ENCODE assay signal across 8 mouse cellular contexts in the genomic region with DNA sequence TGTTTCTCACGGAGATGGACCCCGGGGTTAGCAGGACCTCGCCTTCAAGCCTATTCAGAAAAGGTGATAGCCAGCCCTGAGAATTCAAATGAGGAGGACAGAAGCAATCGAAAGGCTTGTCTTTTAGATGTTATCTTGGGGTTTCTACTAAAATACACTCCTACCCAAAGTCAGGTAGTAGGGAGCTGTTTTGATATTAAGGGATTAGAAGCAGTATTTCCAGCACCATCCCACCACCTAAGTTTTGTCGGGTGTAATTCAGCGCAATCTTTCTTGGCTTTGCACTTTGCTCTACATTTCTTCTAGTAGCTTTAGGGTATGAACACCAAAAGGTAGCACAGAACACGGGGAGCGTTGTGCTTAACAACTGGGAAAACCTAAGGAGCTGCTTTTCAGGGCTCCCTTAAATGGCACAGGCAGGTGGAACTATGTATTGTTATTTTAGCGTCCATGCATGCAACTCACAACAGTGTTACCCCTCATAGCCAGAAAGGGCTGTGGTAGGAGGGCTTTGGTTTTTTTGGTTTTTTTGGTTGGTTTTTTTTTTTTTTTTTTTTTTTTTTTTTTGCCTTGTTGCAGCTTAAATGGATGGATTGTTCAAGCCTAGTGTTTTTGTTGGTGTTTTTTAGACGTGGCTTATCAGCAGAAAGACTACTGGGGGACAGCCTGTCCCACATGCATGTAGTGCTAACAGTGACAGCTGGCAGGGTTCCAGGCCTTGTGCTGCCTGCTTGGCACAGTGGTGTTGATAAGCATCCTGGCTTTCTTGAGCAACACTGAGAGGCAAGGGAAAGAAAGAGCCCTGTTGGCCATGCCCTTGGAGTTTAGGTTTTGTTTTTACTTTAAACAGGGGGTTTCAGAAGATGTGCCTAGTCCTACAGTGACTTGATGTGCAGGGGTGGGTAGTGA. TPM values are rescaled to one million over a fixed set of nuclear protein-coding genes. Genes with fewer than 3 reads are reported as not detected.
DNase-seq lines count a peak whose midpoint lies in the region; ATAC-seq lines count a peak whose summit lies in the region.

No protein-coding gene starts in this region.

- peak overlapping the region; percentile 73 for H3K9ac ChIP-seq in intestine, embryonic 16.5 days (ENCODE audit: low read depth, low read length)
- peak overlapping the region; percentile 83 for H3K9ac ChIP-seq in lung, embryonic 16.5 days (ENCODE audit: low read length)

- H3K9me3 ChIP-seq in intestine, embryonic 16.5 days (ENCODE audit: control insufficient read depth, low read length), result no peaks in the 10 kb centered on the region
- H3K9me3 ChIP-seq in lung, embryonic 16.5 days (ENCODE audit: control insufficient read depth, low read length), result no peaks in the 10 kb centered on the region

- 0 out of 2 replicates have a peak, but pooled peaks cover 4% of the 10 kb centered on the region for H3K36me3 ChIP-seq in intestine, embryonic 16.5 days (ENCODE audit: control insufficient read depth, insufficient read depth, low read length)
- H3K36me3 ChIP-seq in lung, embryonic 16.5 days (ENCODE audit: control insufficient read depth, insufficient read depth, low read length), result peaks cover 19% of the 10 kb centered on the region

- peaks cover 28% of the 10 kb centered on the region for H3K4me1 ChIP-seq in intestine, embryonic 16.5 days (ENCODE audit: control insufficient read depth, insufficient read depth, low read length)
- H3K4me1 ChIP-seq in lung, embryonic 16.5 days (replicated peaks; ENCODE audit: control insufficient read depth, insufficient read depth, low read length), result peaks cover 17% of the 10 kb centered on the region

- peak overlapping the region; percentile 84 for H3K4me3 ChIP-seq in intestine, embryonic 16.5 days (ENCODE audit: low read length)
- H3K4me3 ChIP-seq in lung, embryonic 16.5 days (ENCODE audit: low read length), result peak overlapping the region; percentile 67

- peak overlapping the region; percentile 89 for H3K4me2 ChIP-seq in intestine, embryonic 16.5 days (ENCODE audit: low read depth, low read length)
- peak overlapping the region; percentile 85 for H3K4me2 ChIP-seq in lung, embryonic 16.5 days (ENCODE audit: low read depth, low read length)

- H3K27me3 ChIP-seq in intestine, embryonic 16.5 days (replicated peaks; ENCODE audit: control insufficient read depth, insufficient read depth, low read length), result no peaks in the 10 kb centered on the region
- no peaks in the 10 kb centered on the region for H3K27me3 ChIP-seq in lung, embryonic 16.5 days (ENCODE audit: control insufficient read depth, insufficient read depth, low read depth, low read length)

- peak; percentile 45 for DNase-seq in layer of hippocampus, adult 11-12 months (ENCODE audit: low spot score)
- DNase-seq in layer of hippocampus, adult 9-10 months (ENCODE audit: low spot score), result no peak
- DNase-seq in adipocyte (ENCODE audit: low spot score), result peak; percentile 50
- DNase-seq in spleen, postnatal 10 days (ENCODE audit: low spot score in 2 of 2), result peak; percentile 43 to 79
- no peak for DNase-seq in frontal cortex, postnatal 14 days (ENCODE audit: low spot score in 2 of 2)

- peak overlapping the region; percentile 99 for H3K27ac ChIP-seq in intestine, embryonic 16.5 days (ENCODE audit: low read length)
- H3K27ac ChIP-seq in lung, embryonic 16.5 days (ENCODE audit: low read length), result peak overlapping the region; percentile 94

- 0 out of 2 replicates have a peak, but pooled peaks have one; percentile 36 for ATAC-seq in erythroblast, adult 5-6 weeks (replicated peaks; ENCODE audit: low FRiP score, poor library complexity, severe bottlenecking)
- no peak for ATAC-seq in intestine, embryonic 16.5 days
- ATAC-seq in lung, embryonic 16.5 days (ENCODE audit: low read depth), result no peak

- 20% methylated on average over 10 of the region's 10 CpGs for WGBS in intestine, embryonic 16.5 days
- WGBS in lung, embryonic 16.5 days, result 13% methylated on average over 10 of the region's 10 CpGs

RNA-seq across cellular contexts. Expression of gene Capn10, which starts 1.1 kb away (rescaled TPM):
- total RNA-seq in erythroblast, adult 5-6 weeks (2015; ENCODE audit: low replicate concordance), result 1.9 TPM in 1 of 2 replicates, not detected in the other
- 2.1 and 18.5 TPM in 2 replicates for total RNA-seq in erythroblast, adult 5-6 weeks (2017; ENCODE audit: low replicate concordance)
- polyA plus RNA-seq in intestine, embryonic 16.5 days (2015; fragmentation: Nextera tagmentation; extraction: Ambion mirVana), result 31.1 and 32.1 TPM in 2 replicates
- 27.5 and 29.2 TPM in 2 replicates for polyA plus RNA-seq in lung, embryonic 16.5 days (2015; fragmentation: Nextera tagmentation; extraction: Ambion mirVana)

RNA-seq across cellular contexts. Expression of gene Gpr35, which starts 15.4 kb away (rescaled TPM):
- total RNA-seq in erythroblast, adult 5-6 weeks (2015; ENCODE audit: low replicate concordance), result 1.2 and 4.2 TPM in 2 replicates
- total RNA-seq in erythroblast, adult 5-6 weeks (2017; ENCODE audit: low replicate concordance), result 1.1 and 3.2 TPM in 2 replicates
- polyA plus RNA-seq in intestine, embryonic 16.5 days (2015; fragmentation: Nextera tagmentation; extraction: Ambion mirVana), result 8.4 and 11.5 TPM in 2 replicates
- polyA plus RNA-seq in lung, embryonic 16.5 days (2015; fragmentation: Nextera tagmentation; extraction: Ambion mirVana), result 0.46 and 0.52 TPM in 2 replicates

RNA-seq across cellular contexts. Expression of gene Rnpepl1, which starts 24.7 kb away (rescaled TPM):
- total RNA-seq in erythroblast, adult 5-6 weeks (2015; ENCODE audit: low replicate concordance), result 8.4 and 13.6 TPM in 2 replicates
- 3.8 and 14.1 TPM in 2 replicates for total RNA-seq in erythroblast, adult 5-6 weeks (2017; ENCODE audit: low replicate concordance)
- polyA plus RNA-seq in intestine, embryonic 16.5 days (2015; fragmentation: Nextera tagmentation; extraction: Ambion mirVana), result 14.3 and 22.2 TPM in 2 replicates
- 14.6 and 19.8 TPM in 2 replicates for polyA plus RNA-seq in lung, embryonic 16.5 days (2015; fragmentation: Nextera tagmentation; extraction: Ambion mirVana)

RNA-seq across cellular contexts. Expression of gene Dusp28, which starts 28.5 kb away (rescaled TPM):
- 5.4 TPM in 1 of 2 replicates, not detected in the other for total RNA-seq in erythroblast, adult 5-6 weeks (2015; ENCODE audit: low replicate concordance)
- total RNA-seq in erythroblast, adult 5-6 weeks (2017; ENCODE audit: low replicate concordance), result 0.68 TPM in 1 of 2 replicates, not detected in the other
- polyA plus RNA-seq in intestine, embryonic 16.5 days (2015; fragmentation: Nextera tagmentation; extraction: Ambion mirVana), result 13.3 and 14.3 TPM in 2 replicates
- polyA plus RNA-seq in lung, embryonic 16.5 days (2015; fragmentation: Nextera tagmentation; extraction: Ambion mirVana), result 9.8 and 11.5 TPM in 2 replicates

RNA-seq across cellular contexts. Expression of gene Ankmy1, which starts 32.6 kb away (rescaled TPM):
- total RNA-seq in erythroblast, adult 5-6 weeks (2015; ENCODE audit: low replicate concordance), result not detected in 2 replicates
- not detected in 2 replicates for total RNA-seq in erythroblast, adult 5-6 weeks (2017; ENCODE audit: low replicate concordance)
- 0.06 and 0.13 TPM in 2 replicates for polyA plus RNA-seq in intestine, embryonic 16.5 days (2015; fragmentation: Nextera tagmentation; extraction: Ambion mirVana)
- polyA plus RNA-seq in lung, embryonic 16.5 days (2015; fragmentation: Nextera tagmentation; extraction: Ambion mirVana), result 0.48 and 0.75 TPM in 2 replicates

Comparison
In these comparisons a context has a peak if more than half of its experiments do, and no peak if none do; other contexts are left out.
1. DNase-seq: peak in layer of hippocampus, adult 11-12 months (single experiment), adipocyte (single experiment) and spleen, postnatal 10 days (2 of 2); none in layer of hippocampus, adult 9-10 months (single experiment) and frontal cortex, postnatal 14 days (0 of 2).